Comparison of ENCODE assay signal across 13 mouse cellular contexts in genomic region chr11:79646026-79646425, GRCm38 (mm10). TPM values are rescaled to one million over a fixed set of nuclear protein-coding genes. Genes with fewer than 3 reads are reported as not detected.
DNase-seq lines count a peak whose midpoint lies in the region; ATAC-seq and TF ChIP-seq lines count a peak whose summit lies in the region.
"Had no signal": no experiment of that assay in that cellular context is flagged by ENCODE, and none has a peak within 500 bp of the region (broad histone marks: within the 10 kb centered on the region; RNA-seq: fewer than 3 reads in every experiment).

No protein-coding gene starts in this region.

- peak overlapping the region; percentile 82 for H3K27ac ChIP-seq in layer of hippocampus, adult 2 months
- 0 out of 2 replicates have a peak overlapping the region, but pooled peaks have one; percentile 63 for H3K27ac ChIP-seq in embryonic facial prominence, embryonic 13.5 days
- H3K27ac ChIP-seq in hindbrain, embryonic 11.5 days (ENCODE audit: low read depth, low read length) = peak overlapping the region; percentile 49
- H3K27ac ChIP-seq in olfactory bulb, adult 2 months (ENCODE audit: insufficient read depth, low read depth, low read length) = peak overlapping the region; percentile 49
- H3K27ac ChIP-seq: limb, embryonic 15.5 days had no signal

- H3K4me1 ChIP-seq in embryonic facial prominence, embryonic 13.5 days = peaks cover 65% of the 10 kb centered on the region
- H3K4me1 ChIP-seq in hindbrain, embryonic 11.5 days (replicated peaks; ENCODE audit: control insufficient read depth, insufficient read depth, low read length) = peaks cover 10% of the 10 kb centered on the region
- H3K4me1 ChIP-seq in olfactory bulb, adult 2 months (ENCODE audit: control insufficient read depth, insufficient read depth, low read length) = peaks cover 79% of the 10 kb centered on the region

- H3K36me3 ChIP-seq in embryonic facial prominence, embryonic 13.5 days = no peaks in the 10 kb centered on the region
- H3K36me3 ChIP-seq in hindbrain, embryonic 11.5 days (ENCODE audit: control insufficient read depth, insufficient read depth, low read length) = no peaks in the 10 kb centered on the region
- H3K36me3 ChIP-seq: limb, embryonic 15.5 days had no signal

- no peaks in the 10 kb centered on the region for H3K27me3 ChIP-seq in embryonic facial prominence, embryonic 13.5 days
- H3K27me3 ChIP-seq in hindbrain, embryonic 11.5 days (ENCODE audit: control insufficient read depth, insufficient read depth, low read length) = no peaks in the 10 kb centered on the region; the same call in 1 of the 2 replicates
- H3K27me3 ChIP-seq: limb, embryonic 15.5 days; Patski had no signal

- H3K4me2 ChIP-seq in embryonic facial prominence, embryonic 13.5 days = no peak overlapping the region
- H3K4me2 ChIP-seq in hindbrain, embryonic 11.5 days (replicated peaks; ENCODE audit: low read depth, low read length) = no peak overlapping the region
- H3K4me2 ChIP-seq: limb, embryonic 15.5 days; lung, embryonic 14.5 days had no signal

- 67% methylated on average over 5 of the region's 5 CpGs for WGBS in embryonic facial prominence, embryonic 13.5 days
- WGBS in hindbrain, embryonic 11.5 days = 59% methylated on average over 5 of the region's 5 CpGs
- 78% methylated on average over 5 of the region's 5 CpGs for WGBS in olfactory bulb, adult 2 months

- TF ChIP-seq POLR2A in olfactory bulb, adult 2 months (IDR thresholded peaks at IDR 0.05; ENCODE audit: insufficient read depth, low read depth, low read length) = no peak

- no peak overlapping the region for H3K9ac ChIP-seq in embryonic facial prominence, embryonic 13.5 days
- no peak overlapping the region; the same call in 1 of the 2 replicates for H3K9ac ChIP-seq in hindbrain, embryonic 11.5 days (ENCODE audit: low read depth, low read length)
- H3K9ac ChIP-seq: limb, embryonic 15.5 days; lung, embryonic 14.5 days had no signal

- DNase-seq in layer of hippocampus, adult 2 months (ENCODE audit: low spot score in 2 of 2) = no peak
- DNase-seq in layer of hippocampus, adult 8-10 months (ENCODE audit: low spot score in 2 of 2) = no peak
- DNase-seq in hindbrain, embryonic 11.5 days (ENCODE audit: low spot score) = no peak
- DNase-seq in Muller cell, postnatal 12 days (ENCODE audit: inconsistent ontology term) = no peak
- DNase-seq in embryo, embryonic 10.5 days (ENCODE audit: low spot score) = no peak
- DNase-seq: right cerebral cortex, postnatal 14 days; thymus, adult 2 months had no signal

- ATAC-seq in embryonic facial prominence, embryonic 13.5 days (ENCODE audit: insufficient number of reproducible peaks, insufficient read depth, low FRiP score, low TSS enrichment, low read depth) = no peak
- no peak; the same call in 1 of the 2 replicates for ATAC-seq in hindbrain, embryonic 11.5 days (ENCODE audit: low FRiP score)
- ATAC-seq: CD4-positive, CD25-positive, alpha-beta regulatory T cell, adult 4 months had no signal

- no peak for TF ChIP-seq CTCF in layer of hippocampus, adult 2 months (conservative IDR thresholded peaks at IDR 0.05)
- TF ChIP-seq CTCF in olfactory bulb, adult 2 months (IDR thresholded peaks at IDR 0.05; ENCODE audit: insufficient read depth, low read depth, low read length) = no peak

- H3K9me3 ChIP-seq in embryonic facial prominence, embryonic 13.5 days = no peaks in the 10 kb centered on the region
- H3K9me3 ChIP-seq in hindbrain, embryonic 11.5 days (ENCODE audit: control insufficient read depth, low read length) = no peaks in the 10 kb centered on the region
- H3K9me3 ChIP-seq: limb, embryonic 15.5 days had no signal

- no peak overlapping the region for H3K4me3 ChIP-seq in layer of hippocampus, adult 2 months
- H3K4me3 ChIP-seq in embryonic facial prominence, embryonic 13.5 days = no peak overlapping the region
- no peak overlapping the region for H3K4me3 ChIP-seq in hindbrain, embryonic 11.5 days (ENCODE audit: low read depth, low read length)
- H3K4me3 ChIP-seq in olfactory bulb, adult 2 months (ENCODE audit: insufficient read depth, low read depth, low read length) = no peak overlapping the region
- H3K4me3 ChIP-seq: limb, embryonic 15.5 days had no signal

RNA-seq across cellular contexts. Expression of gene Rab11fip4, which starts 55.0 kb away (rescaled TPM):
- total RNA-seq in layer of hippocampus, adult 2 months (2021) = 100 to 1,000 TPM; 163 to 168 TPM
- 100 to 1,000 TPM; 157 to 175 (median 167) TPM for total RNA-seq in layer of hippocampus, adult 8-10 months (2022)
- polyA plus RNA-seq in embryonic facial prominence, embryonic 13.5 days (2015; fragmentation: Nextera tagmentation; extraction: Ambion mirVana) = 7.6 and 7.7 TPM in 2 replicates
- polyA plus RNA-seq in hindbrain, embryonic 11.5 days (2014; fragmentation: Nextera tagmentation; extraction: Ambion mirVana) = 11.5 and 11.6 TPM in 2 replicates
- 85.1 and 98.8 TPM in 2 replicates for polyA plus RNA-seq in olfactory bulb, adult 2 months (2012; ENCODE audit: insufficient read depth, insufficient read length, low replicate concordance, missing spikeins)
